Mouse (Mus musculus) testis, adult 2 months (tissue): ENCODE measurements around the gene Trappc5.

Experiments
- CTCF ChIP-seq: fragments of 200-500 bp; IDR thresholded peaks from 2 replicates; pipeline ENCODE4 v1.5.1; 2012; ENCODE audit warnings: low read depth, mild to moderate bottlenecking, inconsistent platforms, low read length, moderate library complexity; ENCODE audit not compliant: control insufficient read depth, insufficient read depth, insufficient replicate concordance
- POLR2A ChIP-seq: fragments of 200-500 bp; IDR thresholded peaks from 2 replicates; pipeline ENCODE4 v1.6.1; 2012; ENCODE audit warnings: low read depth, mild to moderate bottlenecking, inconsistent platforms, low read length, moderate library complexity; ENCODE audit not compliant: control insufficient read depth

GRCm38 (mm10) chr8:3694121-3694520 lies 18.0 kb downstream of the Trappc5 start, which contains the start of gene Fcer2a:
- no peak for TF ChIP-seq CTCF
- no peak for TF ChIP-seq POLR2A
